Mouse (Mus musculus) limb, embryonic 12.5 days (tissue): ENCODE data around the gene Tnnt1. TPM values are rescaled to one million over a fixed set of nuclear protein-coding genes. Genes with fewer than 3 reads are reported as not detected.
"Not testable (repeated sequence)": the region's sequence is repeated elsewhere in the genome, so short reads cannot be mapped to it uniquely, and the experiment has no call there.

ENCODE experiments used
- ATAC-seq: fragments of 200-750 bp; cut with Nextera tagmentation; 2 replicates; pipeline ENCODE4 v1.8.0; 2017; ENCODE audit warnings: low read depth, moderate TSS enrichment; ENCODE audit not compliant: insufficient number of reproducible peaks, insufficient read depth, low FRiP score, low TSS enrichment
- H3K27ac ChIP-seq: fragments of 300-500 bp; sonication (generic); 2 replicates; pipeline ENCODE4 v1.5.1; 2016; ENCODE audit warnings: mild to moderate bottlenecking, moderate library complexity
- H3K27me3 ChIP-seq: fragments of 300-500 bp; sonication (generic); 2 replicates; pipeline ENCODE4 v1.6.1; 2016; ENCODE audit warnings: mild to moderate bottlenecking, moderate library complexity
- H3K36me3 ChIP-seq: fragments of 300-500 bp; sonication (generic); 2 replicates; pipeline ENCODE4 v1.6.1; 2016; ENCODE audit warnings: mild to moderate bottlenecking, moderate library complexity
- H3K4me1 ChIP-seq: fragments of 300-500 bp; sonication (generic); replicated peaks from 2 replicates; pipeline ENCODE4 v1.6.1; 2016
- H3K4me2 ChIP-seq: fragments of 300-500 bp; sonication (generic); 2 replicates; pipeline ENCODE4 v1.6.1; 2016; ENCODE audit warnings: mild to moderate bottlenecking, moderate library complexity
- H3K4me3 ChIP-seq: fragments of 300-500 bp; sonication (generic); replicated peaks from 2 replicates; pipeline ENCODE4 v1.5.1; 2016; ENCODE audit warnings: mild to moderate bottlenecking
- H3K9ac ChIP-seq: fragments of 300-500 bp; sonication (generic); replicated peaks from 2 replicates; pipeline ENCODE4 v1.6.1; 2016; ENCODE audit warnings: mild to moderate bottlenecking, moderate library complexity
- H3K9me3 ChIP-seq: fragments of 300-500 bp; sonication (generic); 2 replicates; pipeline ENCODE4 v1.6.1; 2016; ENCODE audit warnings: mild to moderate bottlenecking, moderate library complexity
- WGBS: fragments of 180-500 bp; shearing (Covaris S2); methylation state at CpG from one replicate; pipeline ENCODE4 v1.1.7; 2016; 5-methylcytosine and 5-hydroxymethylcytosine counted together
- polyA plus RNA-seq: library from polyadenylated mRNA; unstranded; fragments of >200 nt; fragmentation: Nextera tagmentation; extraction: Ambion mirVana; gene quantifications from 2 replicates; pipeline ENCODE4 v1.2.1, GENCODE M21; 2016

Gene Tnnt1
- polyA plus RNA-seq, 1 experiment from 2014 or later = 186 TPM

DNA sequence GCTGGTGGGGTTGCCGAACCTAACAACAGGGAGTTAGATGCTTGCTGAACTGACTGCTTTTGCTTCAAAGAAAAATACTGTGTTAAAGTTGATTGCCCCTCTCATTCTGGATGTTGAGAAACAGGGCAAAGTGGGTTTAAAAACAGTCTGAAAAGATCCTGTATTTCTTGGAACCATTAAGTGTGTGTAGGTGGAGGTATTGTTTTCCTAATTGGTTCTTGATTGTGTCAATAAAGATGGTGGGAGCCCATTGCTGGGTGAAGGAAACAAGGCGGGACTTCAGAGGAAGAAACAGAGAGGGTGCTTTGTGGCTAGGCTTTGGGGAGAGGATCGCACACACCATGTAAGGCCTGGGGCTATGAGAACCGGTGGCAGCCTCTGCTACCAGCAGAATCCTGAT is 21.0 kb upstream of the Tnnt1 start:
- Histone ChIP-seq H3K27ac (no peak overlapping the region), H3K9ac (no peak overlapping the region), H3K4me3 (no peak overlapping the region), H3K4me1 (0 out of 2 replicates have a peak, but pooled peaks cover under 1% of the 10 kb centered on the region), H3K36me3 (no peaks in the 10 kb centered on the region), H3K9me3 (no peaks in the 10 kb centered on the region), H3K27me3 (no peaks in the 10 kb centered on the region), H3K4me2 (no peak overlapping the region)
- no peak for ATAC-seq
- 54% methylated on average over 4 of the region's 4 CpGs for WGBS

DNA sequence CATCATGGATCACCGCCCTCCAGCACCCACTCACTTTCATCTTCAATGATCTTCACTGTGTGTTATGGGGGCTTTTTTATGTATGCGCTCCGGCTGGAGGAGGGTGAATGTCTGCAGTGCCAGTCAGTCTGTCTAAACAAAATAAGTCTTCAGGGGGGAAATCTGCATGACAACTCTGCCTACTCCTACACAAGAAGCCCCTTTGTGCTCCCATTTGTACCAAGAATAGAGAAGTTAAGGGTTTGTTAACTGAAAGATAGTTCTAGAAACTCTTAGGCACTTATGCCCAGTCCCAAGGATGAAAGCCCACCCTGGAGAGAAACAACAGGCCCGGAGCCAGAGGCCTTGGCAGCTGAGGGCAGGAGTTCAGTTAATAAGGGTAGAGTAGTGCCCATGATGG is 20.2 kb upstream of the Tnnt1 start:
- peaks cover 7% of the 10 kb centered on the region for H3K4me1 ChIP-seq
- 87% methylated on average over 4 of the region's 4 CpGs for WGBS
- ATAC-seq = no peak
- no peak overlapping the region for H3K27ac ChIP-seq
- H3K9ac ChIP-seq = no peak overlapping the region
- H3K36me3 ChIP-seq = no peaks in the 10 kb centered on the region
- H3K4me3 ChIP-seq = no peak overlapping the region
- H3K4me2 ChIP-seq = no peak overlapping the region
- no peaks in the 10 kb centered on the region for H3K27me3 ChIP-seq
- H3K9me3 ChIP-seq = no peaks in the 10 kb centered on the region

DNA sequence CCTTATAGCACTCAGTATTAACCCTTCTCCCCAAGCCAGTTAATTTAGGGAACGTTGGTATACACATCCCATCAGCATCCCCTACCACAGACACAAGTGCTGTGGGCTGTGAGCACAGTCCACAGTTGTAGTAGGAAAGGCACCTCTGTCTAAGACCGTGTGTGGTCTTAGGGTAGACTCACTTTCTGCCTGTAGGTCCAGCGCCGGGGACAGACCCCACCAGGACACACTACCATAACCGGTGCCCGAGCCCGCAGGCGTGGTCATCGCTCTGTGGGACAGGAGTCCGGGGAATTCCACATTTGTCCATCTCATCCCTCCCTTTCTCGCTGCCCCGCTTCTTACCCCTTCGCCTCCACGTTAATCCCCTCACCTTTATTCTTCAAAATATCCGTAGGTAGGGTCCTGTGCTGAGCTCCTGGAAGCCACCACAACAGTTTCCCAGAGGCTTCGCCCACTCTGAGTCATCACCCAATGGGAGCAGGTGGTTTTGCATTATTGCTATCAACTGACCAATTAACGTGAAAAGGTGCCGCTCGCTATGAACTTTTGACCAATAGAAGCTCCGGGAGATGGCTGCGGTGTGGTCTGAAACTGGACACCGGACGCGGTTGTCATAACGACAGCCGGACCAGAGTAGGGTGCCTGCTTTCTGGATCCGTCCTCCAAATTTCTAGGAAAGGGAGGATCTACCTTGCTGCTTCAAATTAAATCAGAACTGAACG is 16.0 kb upstream of the Tnnt1 start, which contains the start of gene Dnaaf3:
TSS of gene Dnaaf3 (minus strand) at position 449 of the 725 bp plus-strand sequence.
- H3K4me3 ChIP-seq = peak within 1 kb of the TSS; percentile 45
- no peaks in the 10 kb centered on the region for H3K9me3 ChIP-seq
- H3K4me1 ChIP-seq = peaks cover 11% of the 10 kb centered on the region
- peak; percentile 91 for ATAC-seq
- peak within 1 kb of the TSS; percentile 73 for H3K4me2 ChIP-seq
- H3K27me3 ChIP-seq = 0 out of 2 replicates have a peak, but pooled peaks cover 4% of the 10 kb centered on the region
- WGBS = 3% methylated on average over 28 of the region's 28 CpGs
- H3K9ac ChIP-seq = no peak within 1 kb of the TSS; the same call in 1 of the 2 replicates
- H3K27ac ChIP-seq = no peak within 1 kb of the TSS
- H3K36me3 ChIP-seq = no peaks in the 10 kb centered on the region

DNA sequence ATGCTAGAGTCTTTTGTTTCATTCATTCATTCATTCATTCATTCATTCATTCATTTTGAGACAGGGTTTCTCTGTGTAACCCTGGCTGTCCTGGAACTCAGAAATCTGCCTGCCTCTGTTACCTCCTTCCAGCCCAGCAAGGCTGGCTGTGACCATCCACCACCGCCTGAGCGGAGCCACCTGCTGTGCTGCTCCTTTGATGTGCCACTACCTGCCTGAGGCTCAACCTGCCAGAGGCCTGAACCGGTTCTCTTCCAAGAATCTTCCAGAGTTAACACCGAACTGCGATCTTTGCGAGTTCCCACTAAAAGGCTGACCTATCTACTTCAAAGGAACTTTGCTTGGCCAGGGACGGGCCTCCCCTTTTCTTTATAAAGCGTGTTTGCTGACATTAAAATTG is 14.0 kb upstream of the Tnnt1 start:
- not testable (repeated sequence) for H3K36me3 ChIP-seq, ATAC-seq, H3K4me2 ChIP-seq, H3K9me3 ChIP-seq, H3K27ac ChIP-seq, H3K9ac ChIP-seq, H3K4me3 ChIP-seq, H3K27me3 ChIP-seq
- peaks cover 21% of the 10 kb centered on the region for H3K4me1 ChIP-seq
- 33% methylated on average over 8 of the region's 8 CpGs for WGBS

DNA sequence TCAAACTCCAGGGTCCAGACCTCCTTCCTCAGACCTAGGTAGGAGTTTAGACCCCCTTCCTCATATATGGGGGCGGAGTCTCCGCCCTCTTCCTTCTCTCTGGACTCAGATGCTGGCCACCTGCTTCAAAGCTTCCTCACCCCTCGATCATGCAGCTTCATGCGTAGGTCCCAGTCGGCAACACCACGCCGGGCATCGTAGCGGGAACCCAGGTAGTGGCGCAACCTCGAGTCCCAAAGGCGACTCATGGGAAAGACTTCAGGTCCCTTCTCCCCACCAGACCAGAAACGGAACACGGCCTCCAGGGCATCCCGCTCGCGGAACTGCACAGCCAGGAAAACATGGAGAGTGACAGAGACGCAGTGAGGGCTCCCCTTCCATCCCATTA is 11.1 kb upstream of the Tnnt1 start:
- Histone ChIP-seq H3K4me3 (peak overlapping the region; percentile 36), H3K27me3 (peaks cover 7% of the 10 kb centered on the region; the same call in 1 of the 2 replicates), H3K27ac (no peak overlapping the region), H3K4me2 (peak overlapping the region; percentile 58), H3K9me3 (no peaks in the 10 kb centered on the region), H3K4me1 (peaks cover 21% of the 10 kb centered on the region), H3K36me3 (no peaks in the 10 kb centered on the region), H3K9ac (0 out of 2 replicates have a peak overlapping the region, but pooled peaks have one; percentile 31)
- no peak for ATAC-seq
- 42% methylated on average over 18 of the region's 18 CpGs for WGBS

DNA sequence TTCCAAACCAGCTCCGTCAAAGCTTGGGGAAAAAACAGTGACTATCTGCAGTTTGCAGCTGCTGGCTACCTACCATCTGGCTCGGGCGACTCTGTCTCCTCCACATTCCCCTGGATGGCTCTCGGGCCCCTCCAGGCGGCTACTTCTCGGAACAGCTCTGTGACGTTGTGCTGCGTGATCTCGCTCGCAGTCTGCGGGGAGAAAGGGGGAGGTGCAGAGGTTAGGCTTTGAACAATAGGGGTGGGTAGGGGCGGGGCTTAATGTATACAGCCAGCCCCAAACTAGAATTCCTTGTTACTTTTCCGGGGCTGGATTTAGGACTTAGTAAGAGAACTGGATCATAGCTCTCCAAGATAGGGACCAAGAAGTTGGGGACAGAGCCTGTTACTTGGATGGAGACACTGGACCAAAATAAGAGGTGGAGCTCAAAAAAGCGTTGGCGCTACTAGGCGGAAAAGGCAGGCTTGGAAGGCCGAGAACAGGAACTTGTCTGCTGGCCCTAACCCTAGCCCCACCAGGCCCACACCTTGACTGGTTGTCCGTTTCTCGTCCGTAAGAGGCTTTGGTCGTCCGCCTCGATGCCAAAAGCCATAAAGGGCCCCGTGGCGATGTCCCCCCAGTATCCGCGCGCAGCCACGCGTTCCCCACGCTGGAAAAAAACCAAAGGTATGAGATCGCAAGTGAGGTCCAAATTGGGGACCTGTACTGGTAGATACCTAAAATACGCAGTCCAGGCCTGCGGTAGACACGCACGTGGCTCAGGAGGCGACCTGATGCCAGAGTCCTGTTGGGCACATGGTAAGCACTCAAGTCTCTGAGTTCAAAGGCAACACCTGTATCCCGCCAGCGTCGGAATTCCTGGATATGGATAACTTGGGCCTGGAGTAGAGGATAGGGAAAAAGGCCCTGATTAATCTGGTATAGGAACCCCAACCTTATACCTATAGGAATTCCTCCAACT is 10.4 kb upstream of the Tnnt1 start:
- Histone ChIP-seq H3K9ac (peak overlapping the region; percentile 57; the same call in 1 of the 2 replicates), H3K27ac (peak overlapping the region; percentile 67; the same call in 1 of the 2 replicates), H3K4me3 (peak overlapping the region; percentile 36), H3K9me3 (no peaks in the 10 kb centered on the region), H3K4me2 (peak overlapping the region; percentile 58), H3K27me3 (peaks cover 14% of the 10 kb centered on the region), H3K36me3 (no peaks in the 10 kb centered on the region), H3K4me1 (peaks cover 15% of the 10 kb centered on the region)
- 31% methylated on average over 40 of the region's 40 CpGs for WGBS
- peak; percentile 88 for ATAC-seq

DNA sequence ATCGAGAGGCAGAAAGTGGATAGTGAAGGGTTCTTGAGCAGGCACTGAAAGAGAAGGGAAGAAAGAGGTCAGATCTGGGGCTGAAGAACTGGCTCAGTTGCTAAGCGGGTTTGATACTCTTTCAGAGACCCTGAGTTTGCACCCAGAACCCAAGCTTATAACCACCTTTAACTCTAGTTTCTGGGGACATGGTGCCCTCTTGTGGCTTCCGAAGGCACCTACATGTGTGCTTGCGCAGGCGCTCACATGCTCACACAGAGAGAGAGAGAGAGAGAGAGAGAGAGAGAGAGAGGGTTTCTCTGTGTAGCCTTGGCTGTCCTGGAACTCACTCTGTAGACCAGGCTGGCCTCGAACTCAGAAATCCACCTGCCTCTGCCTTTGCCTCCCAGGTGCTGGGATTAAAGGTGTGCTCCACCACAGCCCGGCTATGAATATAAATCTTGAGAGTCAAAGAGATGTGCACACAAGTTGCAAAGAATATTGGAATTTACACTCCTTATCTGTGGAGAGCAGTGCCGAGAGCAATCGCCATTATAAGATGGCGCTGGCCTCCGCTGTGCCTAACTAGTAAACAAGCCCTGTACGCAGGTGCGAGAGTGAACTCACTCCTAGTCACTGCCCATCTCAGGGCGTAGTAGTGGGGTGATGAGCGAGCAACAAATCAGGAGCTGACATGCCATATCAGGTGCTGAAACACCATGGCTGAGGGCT is 8.2 kb upstream of the Tnnt1 start, which contains the start of gene Tnni3:
TSS of gene Tnni3 (minus strand) at position 18 of the 711 bp plus-strand sequence.
- H3K36me3 ChIP-seq, H3K27ac ChIP-seq, H3K4me3 ChIP-seq, H3K4me2 ChIP-seq, H3K9ac ChIP-seq, H3K9me3 ChIP-seq, ATAC-seq: not testable (repeated sequence)
- WGBS = 71% methylated on average over 15 of the region's 15 CpGs
- H3K27me3 ChIP-seq = peaks cover 26% of the 10 kb centered on the region
- peaks cover 21% of the 10 kb centered on the region for H3K4me1 ChIP-seq

DNA sequence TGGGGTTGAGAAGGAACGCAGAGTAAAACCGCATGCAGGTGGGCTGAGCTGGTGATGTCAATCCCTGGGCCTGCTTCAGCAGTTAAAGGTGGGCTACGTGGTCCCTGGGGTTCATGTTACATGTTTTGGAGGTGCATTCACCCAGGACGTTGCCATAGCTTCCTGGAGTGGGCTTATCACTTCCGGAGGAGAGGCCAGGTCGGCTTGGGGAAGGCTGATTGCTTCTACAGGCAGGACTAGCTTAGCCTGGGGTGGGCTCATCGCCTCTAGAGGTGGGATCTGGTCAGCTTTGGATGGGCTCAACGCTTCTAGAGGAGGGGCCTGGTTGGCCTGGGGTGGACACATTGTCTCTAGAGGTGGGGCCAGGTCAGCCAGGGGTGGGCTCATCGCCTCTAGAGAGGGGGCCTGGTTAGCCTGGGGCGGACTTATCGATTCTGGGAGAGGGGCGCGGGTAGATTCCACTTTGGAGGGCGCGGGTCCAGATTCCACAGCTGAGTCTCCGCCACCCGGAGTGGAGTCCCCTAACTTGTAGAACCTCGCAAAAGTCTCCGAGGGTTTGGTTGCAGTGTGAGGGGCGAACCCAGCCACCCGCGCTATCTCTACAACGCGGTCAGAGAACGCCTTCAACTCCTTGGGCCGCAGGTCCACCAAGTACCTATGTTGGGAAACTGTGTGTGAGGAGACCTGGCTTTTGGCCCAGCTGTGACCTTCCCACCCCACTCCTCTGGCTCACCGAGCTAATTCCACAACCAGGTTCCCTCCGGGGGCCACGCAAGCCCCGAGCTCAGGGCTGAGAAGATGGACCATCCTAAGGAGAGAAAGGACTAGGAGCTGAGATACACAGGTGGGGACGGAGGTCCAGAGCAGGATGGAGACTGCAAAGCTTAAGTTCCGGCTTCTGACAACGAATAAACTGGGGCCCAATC is 7.3 kb upstream of the Tnnt1 start:
- Histone ChIP-seq H3K4me2 (no peak overlapping the region), H3K9me3 (no peaks in the 10 kb centered on the region), H3K27ac (no peak overlapping the region), H3K9ac (no peak overlapping the region), H3K27me3 (peaks cover 26% of the 10 kb centered on the region), H3K4me1 (peaks cover 21% of the 10 kb centered on the region), H3K36me3 (no peaks in the 10 kb centered on the region), H3K4me3 (no peak overlapping the region)
- no peak for ATAC-seq
- 89% methylated on average over 33 of the region's 33 CpGs for WGBS

DNA sequence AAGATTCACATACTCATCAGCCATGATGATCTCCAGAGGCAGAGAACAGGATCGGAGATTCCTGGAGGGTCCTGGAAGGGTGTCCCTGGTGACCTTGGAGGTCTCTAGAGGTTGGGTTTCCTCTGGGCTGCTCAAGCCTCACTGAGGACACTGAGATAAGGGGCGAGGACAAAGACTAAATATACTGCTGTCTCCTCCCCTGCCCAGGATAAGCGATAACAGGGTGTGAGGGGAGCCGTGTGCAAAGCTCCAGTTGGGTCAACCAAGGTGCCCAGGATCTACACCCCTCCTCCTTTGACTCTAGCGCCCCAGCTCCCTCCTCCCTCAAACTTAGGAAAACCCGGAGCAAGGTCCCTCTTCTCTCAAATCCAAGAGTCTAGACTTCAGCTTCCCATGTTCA is 6.1 kb upstream of the Tnnt1 start:
- Histone ChIP-seq H3K27me3 (peaks cover 22% of the 10 kb centered on the region), H3K4me1 (peaks cover 19% of the 10 kb centered on the region), H3K9me3 (no peaks in the 10 kb centered on the region), H3K9ac (no peak overlapping the region), H3K27ac (no peak overlapping the region), H3K4me3 (no peak overlapping the region), H3K36me3 (no peaks in the 10 kb centered on the region), H3K4me2 (no peak overlapping the region)
- no peak for ATAC-seq
- WGBS = 77% methylated on average over 6 of the region's 6 CpGs
